Comparison of ENCODE assay signal across 43 mouse cellular contexts in genomic region chr9:70095016-70095415, GRCm38 (mm10). TPM values are rescaled to one million over a fixed set of nuclear protein-coding genes. Genes with fewer than 3 reads are reported as not detected.
"Had no signal": no experiment of that assay in that cellular context is flagged by ENCODE, and none has a peak within 500 bp of the region (broad histone marks: within the 10 kb centered on the region; RNA-seq: fewer than 3 reads in every experiment).

No protein-coding gene starts in this region.

- H3K4me2 ChIP-seq: limb, embryonic 12.5 days; limb, embryonic 13.5 days; limb, embryonic 15.5 days; liver, embryonic 11.5 days; liver, embryonic 12.5 days; liver, embryonic 13.5 days; liver, embryonic 15.5 days; lung, embryonic 14.5 days; lung, embryonic 15.5 days; midbrain, embryonic 12.5 days; midbrain, embryonic 13.5 days; neural tube, embryonic 12.5 days; neural tube, embryonic 13.5 days had no signal

- H3K4me3 ChIP-seq: limb, embryonic 10.5 days; limb, embryonic 12.5 days; limb, embryonic 13.5 days; limb, embryonic 15.5 days; liver, embryonic 12.5 days; liver, embryonic 13.5 days; liver, embryonic 15.5 days; lung, embryonic 15.5 days; megakaryocyte, embryonic 14.5 days; midbrain, embryonic 10.5 days; midbrain, embryonic 12.5 days; midbrain, embryonic 13.5 days; myocyte; neural tube, embryonic 12.5 days; neural tube, embryonic 13.5 days had no signal

- ATAC-seq: liver, embryonic 12.5 days; liver, postnatal 0 days; midbrain, embryonic 13.5 days; midbrain, embryonic 16.5 days had no signal

- H3K4me1 ChIP-seq: limb, embryonic 10.5 days; limb, embryonic 12.5 days; limb, embryonic 15.5 days; liver, embryonic 12.5 days; liver, embryonic 13.5 days; liver, embryonic 15.5 days; lung, embryonic 15.5 days; megakaryocyte, embryonic 14.5 days; midbrain, embryonic 10.5 days; midbrain, embryonic 12.5 days; midbrain, embryonic 13.5 days; neural tube, embryonic 12.5 days; neural tube, embryonic 13.5 days had no signal

- H3K9me3 ChIP-seq: limb, embryonic 10.5 days; limb, embryonic 13.5 days; limb, embryonic 15.5 days; liver, embryonic 12.5 days; liver, embryonic 15.5 days; lung, embryonic 15.5 days; midbrain, embryonic 10.5 days; midbrain, embryonic 12.5 days; midbrain, embryonic 13.5 days had no signal

- DNase-seq: left cerebral cortex, postnatal 4 days; liver; liver, embryonic 13.5 days; liver, postnatal 0 days; lung, adult 18-20 months; lung, adult 2 months; lung, embryonic 14.5 days; lung, postnatal 10 days; lung, postnatal 14 days; lung, postnatal 36 days; lung, postnatal 4 days; midbrain, embryonic 14.5 days had no signal

- H3K9ac ChIP-seq: limb, embryonic 12.5 days; limb, embryonic 13.5 days; limb, embryonic 15.5 days; liver, embryonic 12.5 days; liver, embryonic 13.5 days; liver, embryonic 14.5 days; liver, embryonic 15.5 days; liver, postnatal 0 days; lung, embryonic 14.5 days; lung, embryonic 15.5 days; midbrain, embryonic 12.5 days; midbrain, embryonic 13.5 days; neural tube, embryonic 12.5 days; neural tube, embryonic 13.5 days had no signal

- H3K27ac ChIP-seq: limb, embryonic 10.5 days; limb, embryonic 12.5 days; limb, embryonic 13.5 days; limb, embryonic 15.5 days; liver, embryonic 12.5 days; liver, embryonic 13.5 days; liver, embryonic 14.5 days; liver, embryonic 15.5 days; lung, embryonic 15.5 days; macrophage; midbrain, embryonic 10.5 days; midbrain, embryonic 12.5 days; midbrain, embryonic 13.5 days; neural tube, embryonic 12.5 days; neural tube, embryonic 13.5 days had no signal

- H3K36me3 ChIP-seq: limb, embryonic 10.5 days; limb, embryonic 12.5 days; limb, embryonic 13.5 days; limb, embryonic 15.5 days; liver, embryonic 12.5 days; liver, embryonic 13.5 days; liver, embryonic 15.5 days; lung, embryonic 15.5 days; midbrain, embryonic 10.5 days; midbrain, embryonic 12.5 days; midbrain, embryonic 13.5 days; neural tube, embryonic 12.5 days; neural tube, embryonic 13.5 days had no signal

- H3K27me3 ChIP-seq: limb, embryonic 12.5 days; limb, embryonic 13.5 days; limb, embryonic 15.5 days; liver, embryonic 12.5 days; liver, embryonic 13.5 days; liver, embryonic 15.5 days; lung, embryonic 15.5 days; midbrain, embryonic 12.5 days; midbrain, embryonic 13.5 days; neural tube, embryonic 12.5 days; neural tube, embryonic 13.5 days had no signal

RNA-seq across cellular contexts. Expression of gene Fam81a, which starts 47.3 kb away (rescaled TPM):
- total RNA-seq: megakaryocyte progenitor cell, adult 5-6 weeks; megakaryocyte-erythroid progenitor cell, adult 5-6 weeks had no signal
- polyA plus RNA-seq: macrophage had no signal

RNA-seq across cellular contexts. Expression of gene Gcnt3, which starts 57.1 kb away (rescaled TPM):
- total RNA-seq: left cerebral cortex, adult 8-10 months; left cerebral cortex, postnatal 10 days; left cerebral cortex, postnatal 14 days; left cerebral cortex, postnatal 25 days; left cerebral cortex, postnatal 36 days; left cerebral cortex, postnatal 4 days; megakaryocyte progenitor cell, adult 5-6 weeks; megakaryocyte, adult 5-6 weeks; megakaryocyte-erythroid progenitor cell, adult 5-6 weeks; monocyte, adult 5-6 weeks had no signal
- polyA plus RNA-seq: limb, embryonic 10.5 days; limb, embryonic 11.5 days; limb, embryonic 12.5 days; liver, embryonic 11.5 days; liver, embryonic 12.5 days; liver, embryonic 13.5 days; liver, embryonic 14.5 days; liver, embryonic 15.5 days; liver, postnatal 0 days; lung, adult 2 months; lung, postnatal 0 days; macrophage; midbrain, embryonic 10.5 days; midbrain, embryonic 12.5 days; midbrain, embryonic 13.5 days; midbrain, embryonic 14.5 days; midbrain, embryonic 16.5 days; midbrain, postnatal 0 days; neural tube, embryonic 11.5 days; neural tube, embryonic 12.5 days; neural tube, embryonic 13.5 days had no signal
